ENCODE assay signal across 29 mouse cellular contexts in genomic region chr1:87436583-87436982, GRCm38 (mm10). TPM values are rescaled to one million over a fixed set of nuclear protein-coding genes. Genes with fewer than 3 reads are reported as not detected.
A peak's percentile ranks its signal among the peaks of the same experiment; 100 is the strongest.
DNase-seq lines count a peak whose midpoint lies in the region; ATAC-seq and TF ChIP-seq lines count a peak whose summit lies in the region.
"Had no signal": no experiment of that assay in that cellular context is flagged by ENCODE, and none has a peak within 500 bp of the region (broad histone marks: within the 10 kb centered on the region; RNA-seq: fewer than 3 reads in every experiment).

No protein-coding gene starts in this region.

- H3K27me3 ChIP-seq in liver, adult 2 months (ENCODE audit: control insufficient read depth, insufficient read depth, low read length) = no peaks in the 10 kb centered on the region
- no peaks in the 10 kb centered on the region for H3K27me3 ChIP-seq in liver, embryonic 11.5 days (replicated peaks; ENCODE audit: control insufficient read depth, insufficient read depth, low read length)
- no peaks in the 10 kb centered on the region for H3K27me3 ChIP-seq in midbrain, embryonic 11.5 days (ENCODE audit: control insufficient read depth, insufficient read depth, low read length)
- H3K27me3 ChIP-seq in midbrain, embryonic 13.5 days = no peaks in the 10 kb centered on the region
- H3K27me3 ChIP-seq: embryonic facial prominence, embryonic 13.5 days; embryonic facial prominence, embryonic 15.5 days; forebrain, embryonic 12.5 days had no signal

- H3K9ac ChIP-seq in liver, adult 2 months (ENCODE audit: low read depth, low read length) = no peak overlapping the region
- no peak overlapping the region for H3K9ac ChIP-seq in liver, embryonic 11.5 days (ENCODE audit: low read depth, low read length)
- no peak overlapping the region for H3K9ac ChIP-seq in midbrain, embryonic 11.5 days (ENCODE audit: low read length)
- no peak overlapping the region for H3K9ac ChIP-seq in midbrain, embryonic 13.5 days (replicated peaks)
- H3K9ac ChIP-seq: embryonic facial prominence, embryonic 13.5 days; embryonic facial prominence, embryonic 15.5 days; forebrain, embryonic 12.5 days had no signal

- H3K27ac ChIP-seq in liver, adult 2 months (replicated peaks; ENCODE audit: insufficient read depth, low read depth, low read length) = no peak overlapping the region
- H3K27ac ChIP-seq in liver, embryonic 11.5 days (ENCODE audit: low read depth, low read length) = no peak overlapping the region
- no peak overlapping the region for H3K27ac ChIP-seq in midbrain, embryonic 11.5 days (ENCODE audit: low read depth, low read length)
- H3K27ac ChIP-seq in midbrain, embryonic 13.5 days = no peak overlapping the region
- H3K27ac ChIP-seq: embryonic facial prominence, embryonic 13.5 days; embryonic facial prominence, embryonic 15.5 days; forebrain, embryonic 10.5 days; forebrain, embryonic 12.5 days had no signal

- 31% methylated on average over 6 of the region's 6 CpGs for WGBS in liver, adult 2 months
- WGBS in liver, embryonic 11.5 days = 76% methylated on average over 6 of the region's 6 CpGs
- WGBS in midbrain, embryonic 11.5 days = 92% methylated on average over 6 of the region's 6 CpGs
- 86% methylated on average over 6 of the region's 6 CpGs for WGBS in midbrain, embryonic 13.5 days

- peak; percentile 7 to 29 for DNase-seq in heart, adult 18-20 months
- no peak for DNase-seq in heart, postnatal 14 days
- peak; percentile 27 for DNase-seq in liver, adult 2 months (ENCODE audit: extremely low read depth, low read depth, low spot score)
- DNase-seq in liver, embryonic 11.5 days (ENCODE audit: low spot score) = no peak
- DNase-seq in midbrain, embryonic 11.5 days (ENCODE audit: low spot score, missing footprints) = peak; percentile 75
- DNase-seq in lung, postnatal 36 days = no peak
- DNase-seq: adrenal gland, adult 2 months; adrenal gland, postnatal 10 days; adrenal gland, postnatal 25 days; cerebellum, adult 11 months; cerebellum, adult 18-20 months; cerebellum, adult 8-10 months; cerebellum, adult 9-11 months; cerebellum, postnatal 14 days; cerebellum, postnatal 36 days; embryo, embryonic 11 days had no signal

- no peak overlapping the region for H3K4me2 ChIP-seq in liver, embryonic 11.5 days
- no peak overlapping the region for H3K4me2 ChIP-seq in midbrain, embryonic 11.5 days
- H3K4me2 ChIP-seq in midbrain, embryonic 13.5 days (replicated peaks) = no peak overlapping the region
- H3K4me2 ChIP-seq: embryonic facial prominence, embryonic 13.5 days; embryonic facial prominence, embryonic 15.5 days; forebrain, embryonic 12.5 days had no signal

- intact Hi-C loops in heart, postnatal 14 days (cut with DNase I) = no loop called here

- peaks cover 73% of the 10 kb centered on the region for H3K36me3 ChIP-seq in liver, adult 2 months (ENCODE audit: control insufficient read depth, insufficient read depth, low read length)
- peaks cover 31% of the 10 kb centered on the region for H3K36me3 ChIP-seq in liver, embryonic 11.5 days (ENCODE audit: control insufficient read depth, insufficient read depth, low read length)
- peaks cover 14% of the 10 kb centered on the region; the same call in 1 of the 2 replicates for H3K36me3 ChIP-seq in midbrain, embryonic 11.5 days (ENCODE audit: control insufficient read depth, insufficient read depth, low read length)
- H3K36me3 ChIP-seq in midbrain, embryonic 13.5 days = peaks cover 77% of the 10 kb centered on the region

- no peaks in the 10 kb centered on the region for H3K9me3 ChIP-seq in liver, embryonic 11.5 days (ENCODE audit: control insufficient read depth, low read length)
- H3K9me3 ChIP-seq in midbrain, embryonic 11.5 days (ENCODE audit: control insufficient read depth, low read length) = no peaks in the 10 kb centered on the region
- no peaks in the 10 kb centered on the region for H3K9me3 ChIP-seq in midbrain, embryonic 13.5 days
- H3K9me3 ChIP-seq: embryonic facial prominence, embryonic 13.5 days; embryonic facial prominence, embryonic 15.5 days; forebrain, embryonic 10.5 days; forebrain, embryonic 12.5 days had no signal

- H3K4me1 ChIP-seq in liver, adult 2 months (ENCODE audit: control insufficient read depth, insufficient read depth, low read length) = no peaks in the 10 kb centered on the region
- no peaks in the 10 kb centered on the region for H3K4me1 ChIP-seq in liver, embryonic 11.5 days (replicated peaks; ENCODE audit: control insufficient read depth, insufficient read depth, low read length)
- H3K4me1 ChIP-seq in midbrain, embryonic 11.5 days (ENCODE audit: control insufficient read depth, insufficient read depth, low read length) = no peaks in the 10 kb centered on the region
- H3K4me1 ChIP-seq in midbrain, embryonic 13.5 days (replicated peaks) = no peaks in the 10 kb centered on the region
- H3K4me1 ChIP-seq: embryonic facial prominence, embryonic 13.5 days; embryonic facial prominence, embryonic 15.5 days; forebrain, embryonic 10.5 days; forebrain, embryonic 12.5 days had no signal

- ATAC-seq in liver, embryonic 11.5 days (replicated peaks; ENCODE audit: low FRiP score) = no peak
- ATAC-seq in midbrain, embryonic 11.5 days (ENCODE audit: low FRiP score) = no peak
- ATAC-seq in midbrain, embryonic 13.5 days = no peak
- ATAC-seq: forebrain, embryonic 14.5 days had no signal

- H3K79me2 ChIP-seq in liver, adult 2 months (ENCODE audit: control insufficient read depth, insufficient read depth, low read length) = no peaks in the 10 kb centered on the region

- H3K4me3 ChIP-seq in liver, adult 2 months (ENCODE audit: insufficient read depth, low read depth, low read length) = no peak overlapping the region
- H3K4me3 ChIP-seq in liver, embryonic 11.5 days (ENCODE audit: low read depth, low read length) = no peak overlapping the region
- no peak overlapping the region for H3K4me3 ChIP-seq in midbrain, embryonic 11.5 days (ENCODE audit: low read depth, low read length)
- no peak overlapping the region for H3K4me3 ChIP-seq in midbrain, embryonic 13.5 days (replicated peaks)
- H3K4me3 ChIP-seq: embryonic facial prominence, embryonic 13.5 days; embryonic facial prominence, embryonic 15.5 days; erythroblast, embryonic 14.5 days; forebrain, embryonic 10.5 days; forebrain, embryonic 12.5 days had no signal

- TF ChIP-seq POLR2A in liver, adult 2 months (IDR thresholded peaks at IDR 0.05; ENCODE audit: extremely low read depth, insufficient read depth, low read length) = no peak

- no peak for TF ChIP-seq CTCF in liver, adult 2 months (IDR thresholded peaks at IDR 0.05; ENCODE audit: low read depth, low read length)

RNA-seq across cellular contexts. Expression of gene Snorc, which starts 33.5 kb away (rescaled TPM):
- not detected for total RNA-seq in heart, adult 18-20 months (2021)
- not detected for total RNA-seq in heart, postnatal 14 days (2021)
- not detected in 2 replicates for total RNA-seq in liver, adult 2 months (2014; rRNA removed)
- 0.32 TPM in 1 of 2 replicates, not detected in the other for polyA plus RNA-seq in liver, adult 2 months (2012; rRNA removed)
- polyA plus RNA-seq in liver, embryonic 11.5 days (2014; fragmentation: Nextera tagmentation; extraction: Ambion mirVana) = not detected in 2 replicates
- not detected in 2 replicates for polyA plus RNA-seq in midbrain, embryonic 11.5 days (2014; fragmentation: Nextera tagmentation; extraction: Ambion mirVana)
- not detected in 2 replicates for polyA plus RNA-seq in midbrain, embryonic 13.5 days (2015; fragmentation: Nextera tagmentation; extraction: Ambion mirVana)
- total RNA-seq: adrenal gland, adult 2 months; adrenal gland, postnatal 25 days; adrenal gland, postnatal 4 days; common myeloid progenitor, adult 5-6 weeks; ES-E14; MEL had no signal
- polyA plus RNA-seq: adrenal gland, adult 2 months; C2C12; embryonic facial prominence, embryonic 11.5 days; erythroblast, embryonic 14.5 days; forebrain, embryonic 10.5 days; forebrain, embryonic 12.5 days; forebrain, embryonic 14.5 days had no signal

RNA-seq across cellular contexts. Expression of gene Kcnj13, which starts 42.1 kb away (rescaled TPM):
- not detected for total RNA-seq in heart, adult 18-20 months (2021)
- not detected for total RNA-seq in heart, postnatal 14 days (2021)
- not detected in 2 replicates for total RNA-seq in liver, adult 2 months (2014; rRNA removed)
- not detected in 2 replicates for polyA plus RNA-seq in liver, adult 2 months (2012; rRNA removed)
- 0.32 and 1.6 TPM in 2 replicates for polyA plus RNA-seq in liver, embryonic 11.5 days (2014; fragmentation: Nextera tagmentation; extraction: Ambion mirVana)
- 0.14 and 0.38 TPM in 2 replicates for polyA plus RNA-seq in midbrain, embryonic 11.5 days (2014; fragmentation: Nextera tagmentation; extraction: Ambion mirVana)
- polyA plus RNA-seq in midbrain, embryonic 13.5 days (2015; fragmentation: Nextera tagmentation; extraction: Ambion mirVana) = 2.2 and 4.1 TPM in 2 replicates
- total RNA-seq: adrenal gland, adult 2 months; adrenal gland, postnatal 10 days; adrenal gland, postnatal 25 days; adrenal gland, postnatal 4 days; common myeloid progenitor, adult 5-6 weeks had no signal
- polyA plus RNA-seq: adrenal gland, adult 2 months; erythroblast, embryonic 14.5 days had no signal

Comparison
In these comparisons a context has a peak if more than half of its experiments do, and no peak if none do; other contexts are left out.
1. DNase-seq: peak in heart, adult 18-20 months (2 of 2), liver, adult 2 months (single experiment) and midbrain, embryonic 11.5 days (single experiment); none in heart, postnatal 14 days (0 of 2), liver, embryonic 11.5 days (single experiment) and lung, postnatal 36 days (single experiment).